Mouse (Mus musculus) CH12.LX (cell line): ENCODE results near the gene Cnot6. TPM values are rescaled to one million over a fixed set of nuclear protein-coding genes. Genes with fewer than 3 reads are reported as not detected.

ENCODE experiments used
- DNase-seq: peaks from one replicate; pipeline ENCODE4 v3.0.0-alpha.2; 2013; ENCODE audit errors: extremely low read depth
- H3K27ac ChIP-seq: 2 replicates; pipeline ENCODE4 v1.5.1; 2012; ENCODE audit warnings: low read depth, mild to moderate bottlenecking, control low read depth, moderate library complexity; ENCODE audit not compliant: insufficient read depth
- H3K27me3 ChIP-seq: replicated peaks from 2 replicates; pipeline ENCODE3; 2012; ENCODE audit warnings: inconsistent platforms
- H3K36me3 ChIP-seq, 2 experiments: replicated peaks in 1 of 2; 2 replicates each; pipeline versions ENCODE3 to v1.6.1; 2012; ENCODE audit warnings: inconsistent platforms in 1 of 2, low read length in 1 of 2, mild to moderate bottlenecking in 1 of 2, mixed read lengths in 1 of 2, moderate library complexity in 1 of 2; ENCODE audit not compliant: control insufficient read depth in 1 of 2, insufficient read depth in 1 of 2
- H3K4me1 ChIP-seq, 2 experiments: 2 replicates each; pipeline ENCODE4 v1.6.1; 2012; ENCODE audit warnings: inconsistent platforms in 1 of 2, moderate library complexity in 1 of 2; ENCODE audit not compliant: insufficient read depth in 2 of 2, control insufficient read depth in 1 of 2
- H3K4me2 ChIP-seq: 2 replicates; pipeline ENCODE4 v1.6.1; 2012; ENCODE audit warnings: low read depth, mild to moderate bottlenecking, control low read depth; ENCODE audit not compliant: poor library complexity, insufficient read depth, severe bottlenecking
- H3K4me3 ChIP-seq, 3 experiments: fragments of 150-350 bp in 1 of 3; sonication (generic) in 1 of 3; replicated peaks in 1 of 3; 2 replicates each; pipeline versions ENCODE3 to v1.5.1; 2011 to 2012; ENCODE audit warnings: low read depth in 2 of 3, low read length in 2 of 3, mild to moderate bottlenecking in 2 of 3, moderate library complexity in 2 of 3, control low read depth in 1 of 3, improper control_type of control experiment in 1 of 3, inconsistent platforms in 1 of 3, mixed read lengths in 1 of 3; ENCODE audit not compliant: poor library complexity in 1 of 3
- H3K79me2 ChIP-seq: replicated peaks from 2 replicates; pipeline ENCODE4 v1.6.1; 2012; ENCODE audit warnings: mild to moderate bottlenecking, moderate library complexity; ENCODE audit not compliant: control insufficient read depth, poor library complexity, insufficient read depth, severe bottlenecking; ENCODE audit errors: extremely low read depth
- H3K9ac ChIP-seq: 2 replicates; pipeline ENCODE4 v1.6.1; 2012; ENCODE audit warnings: low read depth, mild to moderate bottlenecking, control low read depth, moderate library complexity; ENCODE audit not compliant: insufficient read depth
- H3K9me3 ChIP-seq: replicated peaks from 2 replicates; pipeline ENCODE3; 2012; ENCODE audit warnings: low read length, inconsistent platforms, mixed read lengths
- CTCF ChIP-seq, 2 experiments: IDR thresholded peaks in 1 of 2; conservative IDR thresholded peaks in 1 of 2; 2 replicates each; pipeline ENCODE4 v1.5.1; 2011 to 2012; ENCODE audit warnings: low read depth in 2 of 2, low read length in 2 of 2, improper control_type of control experiment in 1 of 2, inconsistent platforms in 1 of 2, mild to moderate bottlenecking in 1 of 2, moderate library complexity in 1 of 2
- EP300 ChIP-seq: IDR thresholded peaks from 2 replicates; pipeline ENCODE4 v1.6.1; 2011; ENCODE audit warnings: low read length, improper control_type of control experiment
- ETS1 ChIP-seq: conservative IDR thresholded peaks from 2 replicates; pipeline ENCODE4 v1.6.1; 2012; ENCODE audit warnings: low read depth, mild to moderate bottlenecking, inconsistent platforms, low read length, improper control_type of control experiment, moderate library complexity
- GABPA ChIP-seq: IDR thresholded peaks from 2 replicates; pipeline ENCODE4 v1.6.1; 2012; ENCODE audit warnings: low read depth, low read length, improper control_type of control experiment, inconsistent platforms; ENCODE audit not compliant: insufficient replicate concordance
- HCFC1 ChIP-seq: IDR thresholded peaks from 2 replicates; pipeline ENCODE4 v1.6.1; 2012; ENCODE audit warnings: low read depth, mild to moderate bottlenecking, inconsistent platforms, low read length, improper control_type of control experiment
- JUND ChIP-seq: conservative IDR thresholded peaks from 2 replicates; pipeline ENCODE4 v1.6.1; 2011; ENCODE audit warnings: low read depth, low read length, improper control_type of control experiment
- MAX ChIP-seq: IDR thresholded peaks from 2 replicates; pipeline ENCODE4 v1.6.1; 2011; ENCODE audit warnings: low read length, improper control_type of control experiment
- MAZ ChIP-seq: IDR thresholded peaks from 2 replicates; pipeline ENCODE4 v1.6.1; 2012; ENCODE audit warnings: low read depth, mild to moderate bottlenecking, inconsistent platforms, low read length, improper control_type of control experiment, moderate library complexity
- MEF2A ChIP-seq: IDR thresholded peaks from 2 replicates; pipeline ENCODE4 v1.6.1; 2014; ENCODE audit warnings: low read depth, mild to moderate bottlenecking, inconsistent platforms, low read length, improper control_type of control experiment, borderline replicate concordance
- NRF1 ChIP-seq: IDR thresholded peaks from 2 replicates; pipeline ENCODE4 v1.6.1; 2014; ENCODE audit warnings: low read depth, mild to moderate bottlenecking, inconsistent platforms, low read length, improper control_type of control experiment, moderate library complexity
- RAD21 ChIP-seq: IDR thresholded peaks from 2 replicates; pipeline ENCODE4 v1.6.1; 2011; ENCODE audit warnings: low read depth, mild to moderate bottlenecking, low read length, improper control_type of control experiment, moderate library complexity
- RCOR1 ChIP-seq: conservative IDR thresholded peaks from 2 replicates; pipeline ENCODE4 v1.6.1; 2012; ENCODE audit warnings: low read depth, mild to moderate bottlenecking, inconsistent platforms, low read length, improper control_type of control experiment
- SMC3 ChIP-seq: IDR thresholded peaks from 2 replicates; pipeline ENCODE4 v1.6.1; 2011; ENCODE audit warnings: low read depth, low read length, improper control_type of control experiment
- TBP ChIP-seq: conservative IDR thresholded peaks from 2 replicates; pipeline ENCODE4 v1.6.1; 2011; ENCODE audit warnings: low read depth, low read length, improper control_type of control experiment
- TCF12 ChIP-seq: IDR thresholded peaks from 2 replicates; pipeline ENCODE4 v1.6.1; 2014; ENCODE audit warnings: low read depth, mild to moderate bottlenecking, inconsistent platforms, low read length, improper control_type of control experiment
- UBTF ChIP-seq: IDR thresholded peaks from 2 replicates; pipeline ENCODE4 v1.6.1; 2012; ENCODE audit warnings: low read depth, mild to moderate bottlenecking, inconsistent platforms, low read length, improper control_type of control experiment, moderate library complexity
- ZNF384 ChIP-seq: IDR thresholded peaks from 2 replicates; pipeline ENCODE4 v1.6.1; 2012; ENCODE audit warnings: low read depth, low read length, improper control_type of control experiment, inconsistent platforms
- dilution Hi-C: fragments of 300-500 bp; cut with MboI; formaldehyde crosslinking; loops from 2 replicates; pipeline ENCODE4 v1.14.3; 2020; ENCODE audit warnings: low sequenced_read_pairs; ENCODE audit not compliant: extremely low pct_unique_long_range_greater_than_20kb, extremely low pct_ligation_motif_present
- in situ Hi-C: fragments of 300-500 bp; cut with MboI; formaldehyde crosslinking; loops from 3 replicates; pipeline ENCODE4 v1.14.3; 2019; ENCODE audit warnings: low sequenced_read_pairs, low pct_ligation_motif_present, low pct_unique_long_range_greater_than_20kb, mixed read lengths
- polyA plus RNA-seq: library from polyadenylated mRNA; unstranded; fragments of >175 nt; gene quantifications from 2 replicates; pipeline ENCODE4 v1.2.1, GENCODE M21; 2012; ENCODE audit warnings: low read depth; ENCODE audit not compliant: insufficient read length
- total RNA-seq, 2 experiments: library from RNA; depleted of rRNA; stranded (reverse); fragments of 300-350 nt in 1 of 2; fragments of >200 nt in 1 of 2; gene quantifications; 2 replicates each; pipeline ENCODE4 v1.2.3; 2012 to 2014

Cnot6 gene
- total and polyA plus RNA-seq, 3 experiments: 32.4 to 90.8 (median 85.0) TPM

DNA sequence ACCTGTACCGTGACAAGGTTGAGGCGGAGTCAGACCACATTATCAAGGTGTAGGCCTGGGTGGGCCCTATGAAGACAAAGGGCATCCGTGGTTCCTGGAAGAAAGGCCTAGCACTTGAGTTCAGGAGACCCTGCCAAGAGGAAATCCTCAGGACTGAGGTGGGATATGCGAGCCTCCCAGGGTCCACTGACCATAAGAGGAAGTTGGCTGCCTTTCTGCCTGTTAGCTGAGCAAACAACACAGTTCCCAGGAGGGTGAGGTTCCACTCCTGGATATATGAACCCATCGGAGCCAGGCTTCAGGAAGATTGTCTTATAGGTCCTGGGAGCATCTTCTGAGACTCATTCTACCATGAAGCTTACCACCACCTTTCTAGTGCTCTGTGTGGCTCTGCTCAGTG lies 49.2 kb downstream of the Cnot6 start, which contains the start of gene Scgb3a1:
Gene Scgb3a1, plus strand, starts transcription at position 301 of the 400 bp plus-strand sequence.
- Histone ChIP-seq H3K4me2 (no peak within 1 kb of the TSS), H3K36me3 (peaks cover under 1 to 16% of the 10 kb centered on the region in 2 experiments), H3K9me3 (no peaks in the 10 kb centered on the region), H3K4me3 (no peak within 1 kb of the TSS), H3K9ac (no peak within 1 kb of the TSS), H3K4me1 (peaks cover 2 to 17% of the 10 kb centered on the region in 2 experiments; a peak in 2 of 4 replicates), H3K79me2 (no peaks in the 10 kb centered on the region), H3K27ac (no peak within 1 kb of the TSS), H3K27me3 (peaks cover 3% of the 10 kb centered on the region)
- TF ChIP-seq HCFC1: no peak
- TF ChIP-seq SMC3: no peak
- no peak for TF ChIP-seq TCF12
- TF ChIP-seq ETS1: no peak
- no peak for TF ChIP-seq GABPA
- no peak for TF ChIP-seq ZNF384
- TF ChIP-seq MEF2A: no peak
- no peak for TF ChIP-seq JUND
- TF ChIP-seq MAX: no peak
- TF ChIP-seq TBP: no peak
- TF ChIP-seq RAD21: no peak
- TF ChIP-seq EP300: no peak
- no peak for TF ChIP-seq RCOR1
- TF ChIP-seq MAZ: no peak
- no peak for TF ChIP-seq UBTF
- dilution Hi-C loops (no loop called here), in situ Hi-C loops (no loop called here)
- no peak for DNase-seq

DNA sequence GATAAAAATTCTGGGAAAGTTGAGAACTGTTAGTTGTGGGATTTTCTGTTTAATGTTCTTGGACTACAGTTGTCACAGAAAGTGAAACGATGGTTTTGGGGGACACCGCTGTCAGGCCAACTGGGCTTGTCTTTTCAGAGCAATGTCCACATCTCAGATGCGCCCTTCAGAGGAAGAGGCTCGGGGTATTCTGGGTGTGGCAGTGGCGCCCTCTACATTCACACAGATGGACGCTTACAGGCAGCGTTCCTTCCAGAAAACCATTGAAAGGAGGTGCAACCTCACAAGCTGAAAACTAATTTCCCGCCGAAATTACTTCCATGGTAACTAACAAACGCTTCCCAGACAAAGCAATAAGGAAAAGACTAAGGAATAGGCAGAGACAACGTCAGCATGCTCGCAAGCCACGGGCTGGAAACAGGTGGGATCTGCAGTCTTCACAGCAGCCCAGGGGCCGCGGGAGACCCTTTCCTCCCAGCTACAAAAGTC lies 50.2 kb downstream of the Cnot6 start:
- Histone ChIP-seq H3K27ac (no peak overlapping the region), H3K36me3 (peaks cover 0 to 8% of the 10 kb centered on the region in 2 experiments), H3K27me3 (peaks cover 3% of the 10 kb centered on the region), H3K4me3 (no peak overlapping the region), H3K9me3 (no peaks in the 10 kb centered on the region), H3K79me2 (no peaks in the 10 kb centered on the region), H3K4me2 (no peak overlapping the region), H3K4me1 (peaks cover 2 to 17% of the 10 kb centered on the region in 2 experiments; a peak in 2 of 4 replicates), H3K9ac (no peak overlapping the region)
- dilution Hi-C loops: no loop called here
- TF ChIP-seq CTCF (conservative IDR thresholded peaks at IDR 0.05 in 1 of 2, IDR thresholded peaks at IDR 0.05 in 1 of 2; ENCODE audit: low read depth in 2 of 2, low read length in 2 of 2) (peak in 1 of 2 experiments; percentile 63; a peak in 2 of 4 replicates), RAD21 (peak; percentile 21), NRF1 (no peak), SMC3 (no peak)
- DNase-seq: no peak
- in situ Hi-C loops: no loop called here
